Mouse (Mus musculus): ENCODE data around the gene Pinlyp. TPM values are rescaled to one million over a fixed set of nuclear protein-coding genes. Genes with fewer than 3 reads are reported as not detected.
A peak's percentile ranks its signal among the peaks of the same experiment; 100 is the strongest.

The Pinlyp gene
- total and polyA plus RNA-seq, 2 experiments from 2014 or later: not detected

DNA sequence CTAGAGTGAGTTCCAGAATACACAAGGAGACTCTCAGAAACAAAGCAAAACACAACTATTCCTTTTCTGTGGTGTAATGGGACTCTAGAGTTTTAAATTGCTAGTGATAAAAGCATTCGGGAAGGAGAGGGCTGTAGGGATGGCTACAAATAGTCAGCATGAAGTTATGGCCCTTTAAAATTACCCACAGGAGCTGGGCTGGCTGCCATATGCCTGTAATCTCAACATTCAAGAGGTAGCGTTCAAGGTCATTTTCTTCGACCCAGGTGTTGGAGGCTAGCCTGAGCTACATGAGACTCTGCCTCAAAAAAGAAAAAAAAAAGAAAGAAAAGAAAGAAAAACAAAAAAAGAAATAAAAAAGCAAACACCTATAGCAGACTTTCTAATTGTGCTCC lies 39.9 kb downstream of the Pinlyp start:
- WGBS: 11% methylated on average over 3 of the region's 3 CpGs
- peaks cover 31% of the 10 kb centered on the region for H3K4me1 ChIP-seq (ENCODE audit: control insufficient read depth, insufficient read depth)
- DNase-seq (ENCODE audit: low spot score) (peak; percentile 54), ATAC-seq (ENCODE audit: insufficient read depth, low read depth) (no peak; the same call in 1 of the 2 replicates)
- TF ChIP-seq CTCF (IDR thresholded peaks at IDR 0.05; ENCODE audit: low read depth) (no peak), EP300 (IDR thresholded peaks at IDR 0.05; ENCODE audit: low read depth) (no peak)
- peak overlapping the region; percentile 64 for H3K4me3 ChIP-seq (ENCODE audit: low read depth, low read length)
- H3K4me2 ChIP-seq (ENCODE audit: low read depth, low read length): peak overlapping the region; percentile 97
- peaks cover 15% of the 10 kb centered on the region for H3K27me3 ChIP-seq (ENCODE audit: control insufficient read depth, insufficient read depth, low read length)
- H3K36me3 ChIP-seq (replicated peaks; ENCODE audit: control insufficient read depth, insufficient read depth, low read length): no peaks in the 10 kb centered on the region
- H3K9ac ChIP-seq (replicated peaks; ENCODE audit: low read depth, low read length): peak overlapping the region; percentile 90; the same call in 1 of the 2 replicates
- peak overlapping the region; percentile 98 for H3K27ac ChIP-seq (ENCODE audit: low read depth)
- no peaks in the 10 kb centered on the region for H3K9me3 ChIP-seq (replicated peaks; ENCODE audit: control insufficient read depth, low read length)

DNA sequence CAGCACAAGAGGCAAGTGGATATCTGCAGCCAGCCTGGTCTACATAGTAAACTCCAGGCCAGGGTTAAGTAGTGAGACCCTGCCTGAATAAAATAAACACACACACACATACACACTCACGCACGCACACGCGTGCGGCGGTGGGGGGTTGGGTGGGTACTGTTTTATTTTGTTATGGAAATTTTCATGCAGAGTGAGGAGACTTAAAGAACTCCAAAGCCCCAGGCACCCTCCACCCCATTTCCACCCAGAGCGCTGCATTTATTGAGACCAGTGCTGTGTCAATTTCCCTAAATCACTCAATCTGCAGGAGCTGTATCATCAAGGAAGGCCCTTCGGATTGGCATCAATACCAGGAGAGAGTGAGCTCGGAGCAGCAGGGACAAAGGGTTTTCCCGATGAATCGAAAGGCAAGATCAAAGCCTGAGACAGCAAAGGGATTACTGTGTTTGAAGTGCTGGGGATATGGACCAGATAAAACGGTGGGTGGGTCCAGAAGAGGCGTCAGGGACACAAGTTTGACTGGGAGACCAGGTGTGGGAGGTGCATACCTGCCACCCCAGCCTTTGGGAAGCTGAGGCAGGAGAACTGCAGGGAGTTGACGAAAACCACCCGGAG lies 40.4 kb downstream of the Pinlyp start:
- Histone ChIP-seq H3K4me1 (ENCODE audit: control insufficient read depth, insufficient read depth) (peaks cover 31% of the 10 kb centered on the region), H3K9me3 (replicated peaks; ENCODE audit: control insufficient read depth, low read length) (no peaks in the 10 kb centered on the region), H3K27ac (ENCODE audit: low read depth) (peak overlapping the region; percentile 98), H3K27me3 (ENCODE audit: control insufficient read depth, insufficient read depth, low read length) (peaks cover 18% of the 10 kb centered on the region), H3K36me3 (replicated peaks; ENCODE audit: control insufficient read depth, insufficient read depth, low read length) (no peaks in the 10 kb centered on the region), H3K4me3 (ENCODE audit: low read depth, low read length) (peak overlapping the region; percentile 64), H3K9ac (replicated peaks; ENCODE audit: low read depth, low read length) (peak overlapping the region; percentile 33; the same call in 1 of the 2 replicates), H3K4me2 (ENCODE audit: low read depth, low read length) (peak overlapping the region; percentile 97)
- TF ChIP-seq CTCF (IDR thresholded peaks at IDR 0.05; ENCODE audit: low read depth) (no peak), EP300 (IDR thresholded peaks at IDR 0.05; ENCODE audit: low read depth) (no peak)
- ATAC-seq (ENCODE audit: insufficient read depth, low read depth): no peak
- 33% methylated on average over 15 of the region's 15 CpGs for WGBS
- DNase-seq (ENCODE audit: low spot score): no peak

DNA sequence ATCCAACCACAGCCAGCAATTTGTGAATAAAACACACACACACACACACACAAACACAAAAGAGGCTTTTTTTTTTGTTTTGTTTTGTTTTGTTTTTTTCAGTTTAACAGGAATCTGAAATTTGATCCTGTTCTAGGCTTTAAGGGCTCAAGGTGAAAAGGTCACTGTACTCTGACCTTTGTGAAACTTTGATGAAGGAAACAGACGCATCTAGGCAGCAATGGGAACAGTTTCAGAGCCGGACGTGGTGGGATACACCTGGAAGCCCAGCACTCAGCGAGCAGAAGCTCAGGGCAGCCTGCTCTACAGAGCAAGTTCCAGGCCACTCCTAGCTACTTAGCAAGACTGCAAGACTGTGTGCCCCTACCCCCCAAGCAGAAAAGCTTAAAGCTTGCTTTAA lies 41.0 kb downstream of the Pinlyp start:
- H3K4me3 ChIP-seq (ENCODE audit: low read depth, low read length): no peak overlapping the region
- peak overlapping the region; percentile 98 for H3K27ac ChIP-seq (ENCODE audit: low read depth)

DNA sequence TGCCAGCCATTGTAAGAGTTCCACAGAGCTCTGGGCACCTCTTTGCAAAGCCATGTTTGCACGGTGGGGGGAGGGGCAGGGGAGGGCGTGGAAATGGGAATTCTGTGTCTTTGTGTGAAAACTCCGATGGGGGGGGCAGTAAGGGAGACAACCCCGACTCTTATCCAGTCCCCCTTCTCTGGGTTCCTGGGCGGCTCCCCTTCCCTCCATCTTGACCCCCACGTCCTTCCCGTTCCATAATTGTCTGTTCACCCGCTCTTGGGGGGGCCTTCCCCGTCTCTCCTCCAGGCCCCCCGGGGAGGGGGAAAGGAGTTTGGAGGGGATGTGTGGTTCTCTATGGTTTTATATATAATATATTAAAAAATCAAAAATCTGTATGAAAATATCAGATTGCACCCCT lies 41.9 kb downstream of the Pinlyp start:
- Histone ChIP-seq H3K4me3 (ENCODE audit: low read depth, low read length) (no peak overlapping the region), H3K9me3 (replicated peaks; ENCODE audit: control insufficient read depth, low read length) (no peaks in the 10 kb centered on the region), H3K4me1 (ENCODE audit: control insufficient read depth, insufficient read depth) (peaks cover 31% of the 10 kb centered on the region), H3K27me3 (ENCODE audit: control insufficient read depth, insufficient read depth, low read length) (peaks cover 33% of the 10 kb centered on the region), H3K4me2 (ENCODE audit: low read depth, low read length) (peak overlapping the region; percentile 30), H3K27ac (ENCODE audit: low read depth) (no peak overlapping the region), H3K36me3 (replicated peaks; ENCODE audit: control insufficient read depth, insufficient read depth, low read length) (no peaks in the 10 kb centered on the region), H3K9ac (replicated peaks; ENCODE audit: low read depth, low read length) (no peak overlapping the region)
- ATAC-seq (ENCODE audit: insufficient read depth, low read depth): no peak
- DNase-seq (ENCODE audit: low spot score): no peak
- TF ChIP-seq EP300 (IDR thresholded peaks at IDR 0.05; ENCODE audit: low read depth) (no peak), CTCF (IDR thresholded peaks at IDR 0.05; ENCODE audit: low read depth) (no peak)
- WGBS: 17% methylated on average over 10 of the region's 10 CpGs

More for the DNA sequence above, 41.0 kb downstream of the Pinlyp start:
- Histone ChIP-seq H3K36me3 (replicated peaks; ENCODE audit: control insufficient read depth, insufficient read depth, low read length) (no peaks in the 10 kb centered on the region), H3K4me2 (ENCODE audit: low read depth, low read length) (no peak overlapping the region), H3K4me1 (ENCODE audit: control insufficient read depth, insufficient read depth) (peaks cover 31% of the 10 kb centered on the region), H3K9ac (replicated peaks; ENCODE audit: low read depth, low read length) (no peak overlapping the region), H3K27me3 (ENCODE audit: control insufficient read depth, insufficient read depth, low read length) (peaks cover 25% of the 10 kb centered on the region), H3K9me3 (replicated peaks; ENCODE audit: control insufficient read depth, low read length) (no peaks in the 10 kb centered on the region)
- ATAC-seq (ENCODE audit: insufficient read depth, low read depth): no peak
- WGBS: 39% methylated on average over 4 of the region's 4 CpGs
- TF ChIP-seq CTCF (IDR thresholded peaks at IDR 0.05; ENCODE audit: low read depth): no peak
- no peak for TF ChIP-seq EP300 (IDR thresholded peaks at IDR 0.05; ENCODE audit: low read depth)
- no peak for DNase-seq (ENCODE audit: low spot score)

DNA sequence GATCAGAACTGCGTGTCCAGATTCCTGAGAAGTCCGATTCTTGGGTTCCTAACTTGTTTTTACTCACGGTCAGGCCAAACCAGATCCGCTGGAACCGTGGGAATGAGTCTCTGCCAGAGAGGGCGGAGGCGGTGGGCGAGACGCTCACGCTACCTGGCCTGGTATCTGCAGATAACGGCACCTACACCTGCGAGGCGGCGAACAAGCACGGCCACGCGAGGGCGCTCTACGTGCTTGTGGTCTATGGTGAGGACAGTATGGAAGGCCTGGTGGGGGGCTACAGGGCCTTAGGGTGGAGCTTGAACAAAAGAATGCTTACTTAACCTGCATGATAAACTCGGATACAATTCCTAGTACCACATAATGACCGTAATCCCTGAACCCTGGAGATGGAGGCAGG lies 44.4 kb downstream of the Pinlyp start:
- no peak for ATAC-seq (ENCODE audit: insufficient read depth, low read depth)
- H3K36me3 ChIP-seq (replicated peaks; ENCODE audit: control insufficient read depth, insufficient read depth, low read length): no peaks in the 10 kb centered on the region
- H3K9me3 ChIP-seq (replicated peaks; ENCODE audit: control insufficient read depth, low read length): no peaks in the 10 kb centered on the region
- H3K27me3 ChIP-seq (ENCODE audit: control insufficient read depth, insufficient read depth, low read length): peaks cover 50% of the 10 kb centered on the region
- 35% methylated on average over 21 of the region's 21 CpGs for WGBS
- H3K27ac ChIP-seq (ENCODE audit: low read depth): no peak overlapping the region
- H3K9ac ChIP-seq (replicated peaks; ENCODE audit: low read depth, low read length): no peak overlapping the region
- TF ChIP-seq EP300 (IDR thresholded peaks at IDR 0.05; ENCODE audit: low read depth) (no peak), CTCF (IDR thresholded peaks at IDR 0.05; ENCODE audit: low read depth) (no peak; the same call in 1 of the 2 replicates)
- DNase-seq (ENCODE audit: low spot score): no peak
- H3K4me3 ChIP-seq (ENCODE audit: low read depth, low read length): no peak overlapping the region
- no peak overlapping the region for H3K4me2 ChIP-seq (ENCODE audit: low read depth, low read length)
- peaks cover 23% of the 10 kb centered on the region for H3K4me1 ChIP-seq (ENCODE audit: control insufficient read depth, insufficient read depth)

DNA sequence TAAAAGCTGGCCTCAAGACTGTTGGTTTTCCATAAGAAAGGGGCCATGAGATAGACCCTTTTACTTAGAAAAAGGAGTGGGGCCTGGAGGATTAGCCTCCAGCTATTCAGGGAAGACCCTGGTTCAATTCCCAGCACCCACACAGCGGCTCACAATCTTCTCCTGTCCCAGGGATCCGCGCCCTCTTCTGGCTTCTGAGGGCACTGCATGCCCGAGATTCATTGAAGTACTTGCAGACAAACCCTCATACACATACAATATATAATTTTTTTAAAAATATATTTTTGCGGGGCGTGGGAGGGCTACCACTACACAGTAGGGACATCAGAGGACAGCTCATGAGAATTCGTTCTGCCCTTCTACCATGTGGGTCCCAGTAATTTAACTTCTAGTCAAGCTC lies 45.0 kb downstream of the Pinlyp start:
- H3K36me3 ChIP-seq (replicated peaks; ENCODE audit: control insufficient read depth, insufficient read depth, low read length): no peaks in the 10 kb centered on the region
- H3K9me3 ChIP-seq (replicated peaks; ENCODE audit: control insufficient read depth, low read length): no peaks in the 10 kb centered on the region
- DNase-seq (ENCODE audit: low spot score): no peak
- no peak for ATAC-seq (ENCODE audit: insufficient read depth, low read depth)
- no peak overlapping the region for H3K27ac ChIP-seq (ENCODE audit: low read depth)
- H3K4me2 ChIP-seq (ENCODE audit: low read depth, low read length): no peak overlapping the region
- no peak overlapping the region for H3K4me3 ChIP-seq (ENCODE audit: low read depth, low read length)
- H3K9ac ChIP-seq (replicated peaks; ENCODE audit: low read depth, low read length): no peak overlapping the region
- WGBS: 27% methylated on average over 7 of the region's 7 CpGs
- TF ChIP-seq CTCF (IDR thresholded peaks at IDR 0.05; ENCODE audit: low read depth): peak; percentile 31
- TF ChIP-seq EP300 (IDR thresholded peaks at IDR 0.05; ENCODE audit: low read depth): no peak
- peaks cover 18% of the 10 kb centered on the region for H3K4me1 ChIP-seq (ENCODE audit: control insufficient read depth, insufficient read depth)
- H3K27me3 ChIP-seq (ENCODE audit: control insufficient read depth, insufficient read depth, low read length): peaks cover 50% of the 10 kb centered on the region
